Mouse (Mus musculus) embryonic facial prominence, embryonic 14.5 days (tissue): ENCODE results near the gene Nos1. TPM values are rescaled to one million over a fixed set of nuclear protein-coding genes. Genes with fewer than 3 reads are reported as not detected.

Experiments
- ATAC-seq: fragments of 200-750 bp; cut with Nextera tagmentation; 2 replicates; pipeline ENCODE4 v1.8.0; 2017; ENCODE audit warnings: low read depth, moderate number of reproducible peaks, moderate TSS enrichment
- DNase-seq: peaks from one replicate; pipeline ENCODE4 v3.0.0-alpha.2; 2015; ENCODE audit warnings: low spot score
- H3K27ac ChIP-seq: fragments of 300-500 bp; sonication (generic); replicated peaks from 2 replicates; pipeline ENCODE4 v1.5.1; 2014; ENCODE audit warnings: low read depth, mild to moderate bottlenecking, low read length, moderate library complexity
- H3K27me3 ChIP-seq: fragments of 300-500 bp; sonication (generic); replicated peaks from 2 replicates; pipeline ENCODE4 v1.6.1; 2014; ENCODE audit warnings: low read length; ENCODE audit not compliant: control insufficient read depth, insufficient read depth
- H3K36me3 ChIP-seq: fragments of 300-500 bp; sonication (generic); 2 replicates; pipeline ENCODE4 v1.6.1; 2014; ENCODE audit warnings: low read length, mixed read lengths; ENCODE audit not compliant: control insufficient read depth, insufficient read depth
- H3K4me1 ChIP-seq: fragments of 300-500 bp; sonication (generic); 2 replicates; pipeline ENCODE4 v1.6.1; 2014; ENCODE audit warnings: antibody characterized with exemption, low read length; ENCODE audit not compliant: control insufficient read depth, insufficient read depth
- H3K4me2 ChIP-seq: fragments of 300-500 bp; sonication (generic); 2 replicates; pipeline ENCODE4 v1.6.1; 2014; ENCODE audit warnings: low read depth, mild to moderate bottlenecking, low read length, moderate library complexity, mixed read lengths
- H3K4me3 ChIP-seq: fragments of 300-500 bp; sonication (generic); 2 replicates; pipeline ENCODE4 v1.5.1; 2014; ENCODE audit warnings: low read depth, mild to moderate bottlenecking, low read length
- H3K9ac ChIP-seq: fragments of 300-500 bp; sonication (generic); 2 replicates; pipeline ENCODE4 v1.6.1; 2014; ENCODE audit warnings: low read depth, mild to moderate bottlenecking, low read length, moderate library complexity, mixed read lengths
- H3K9me3 ChIP-seq: fragments of 300-500 bp; sonication (generic); 2 replicates; pipeline ENCODE4 v1.6.1; 2016; ENCODE audit warnings: low read length; ENCODE audit not compliant: control insufficient read depth
- WGBS: fragments of 180-500 bp; shearing (Covaris S2); extraction: QIAGEN DNeasy Blood & Tissue Kit; methylation state at CpG from one replicate; pipeline ENCODE4 v1.1.7; 2014; 5-methylcytosine and 5-hydroxymethylcytosine counted together
- polyA plus RNA-seq: library from polyadenylated mRNA; unstranded; fragments of >200 nt; fragmentation: Nextera tagmentation; extraction: Ambion mirVana; gene quantifications from 2 replicates; pipeline ENCODE4 v1.2.1, GENCODE M21; 2014

Nos1 gene
- polyA plus RNA-seq, 1 experiment from 2014 or later: 2.5 TPM

- 94% methylated on average over 13 of the region's 13 CpGs for WGBS
- DNase-seq: no peak
- no peak for ATAC-seq
- no peak overlapping the region for H3K4me2 ChIP-seq
- H3K9ac ChIP-seq: no peak overlapping the region
- H3K9me3 ChIP-seq: no peaks in the 10 kb centered on the region
- no peak overlapping the region for H3K4me3 ChIP-seq
- H3K27me3 ChIP-seq: no peaks in the 10 kb centered on the region
- H3K27ac ChIP-seq: no peak overlapping the region
- peaks cover 65% of the 10 kb centered on the region for H3K36me3 ChIP-seq
- H3K4me1 ChIP-seq: no peaks in the 10 kb centered on the region
These were observed 227.5 kb downstream of the Nos1 start for GRCm38 (mm10) chr5:118008344-118008743.

Other genes starting within 250 kb of the Nos1 start
- gene Fbxo21, start 195.7 kb downstream of the Nos1 start, polyA plus RNA-seq: 43.6 and 50.9 TPM in 2 replicates
- gene Tesc, start 246.7 kb downstream of the Nos1 start, polyA plus RNA-seq: 10.4 and 12.1 TPM in 2 replicates